Mouse (Mus musculus) kidney, postnatal 25 days (tissue): ENCODE data around the gene Ankar.

Experiments
- DNase-seq, 2 experiments: peaks; one replicate each; pipeline ENCODE4 v3.0.0; 2021; ENCODE audit warnings: mixed read lengths in 2 of 2

Ankar gene

DNA sequence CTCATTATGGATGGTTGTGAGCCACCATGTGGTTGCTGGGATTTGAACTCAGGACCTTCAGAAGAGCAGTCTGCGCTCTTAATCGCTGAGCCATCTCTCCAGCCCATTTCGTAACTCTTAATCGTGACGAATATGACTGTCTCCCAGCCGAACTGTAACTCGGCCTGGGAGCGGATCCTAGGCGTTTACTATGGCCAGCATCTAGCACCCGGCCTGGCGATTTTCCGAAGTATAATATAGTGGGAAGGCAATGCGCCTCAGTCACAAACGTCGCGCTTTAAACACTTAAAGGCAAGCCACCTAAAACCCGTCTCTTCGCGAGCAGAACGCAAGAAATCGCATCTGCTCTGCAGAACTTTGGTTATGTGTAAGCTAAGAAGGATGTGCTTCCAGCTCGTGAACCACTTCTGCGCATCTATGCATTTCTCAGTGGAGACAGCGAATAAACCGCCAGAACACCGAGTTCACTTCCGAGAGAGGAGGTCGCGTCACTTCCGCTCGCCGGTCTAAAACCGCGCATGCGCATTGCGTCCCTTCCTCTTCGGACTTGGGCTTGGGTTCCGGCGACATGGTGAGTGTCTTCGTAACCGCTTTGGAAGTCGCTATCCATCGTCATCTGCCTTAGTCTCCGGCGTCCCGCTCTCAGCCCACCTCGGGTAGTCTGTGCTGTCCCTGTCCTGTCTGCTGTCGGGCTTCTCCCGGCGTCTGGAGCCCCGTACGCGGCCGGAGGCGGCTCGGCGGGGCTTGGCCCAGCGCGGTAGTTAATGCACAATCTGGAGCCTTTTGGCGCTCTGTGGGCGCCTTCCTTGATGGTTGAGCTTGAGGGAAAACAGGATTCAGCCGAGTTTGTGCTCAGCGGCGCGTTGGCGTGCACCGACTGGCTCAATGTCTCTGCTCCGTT is 10.6 kb upstream of the Ankar start, which contains the start of gene Rpl37a:
Gene Rpl37a, plus strand, starts transcription at position 538 of the 901 bp plus-strand sequence.
- peak; percentile 97 for DNase-seq

DNA sequence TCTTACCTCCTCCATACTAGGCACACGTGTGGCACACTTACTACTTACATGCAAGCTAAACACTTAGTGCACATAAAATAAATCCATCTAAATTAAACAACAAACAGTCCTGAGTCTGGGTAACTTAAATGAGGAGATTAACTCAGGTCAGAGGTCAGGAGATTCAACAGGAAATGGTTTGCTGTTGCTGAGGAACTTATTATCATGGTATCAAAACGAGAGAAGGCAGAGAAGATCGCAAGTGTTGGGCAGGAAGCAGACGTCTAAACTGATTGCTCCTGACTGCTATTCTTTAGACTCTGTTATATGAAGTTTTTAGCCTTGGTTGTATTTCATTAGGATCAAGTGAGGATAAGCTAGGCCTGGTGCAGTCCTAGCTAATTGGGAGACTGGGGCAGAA is 7.1 kb upstream of the Ankar start:
- no peak for DNase-seq

DNA sequence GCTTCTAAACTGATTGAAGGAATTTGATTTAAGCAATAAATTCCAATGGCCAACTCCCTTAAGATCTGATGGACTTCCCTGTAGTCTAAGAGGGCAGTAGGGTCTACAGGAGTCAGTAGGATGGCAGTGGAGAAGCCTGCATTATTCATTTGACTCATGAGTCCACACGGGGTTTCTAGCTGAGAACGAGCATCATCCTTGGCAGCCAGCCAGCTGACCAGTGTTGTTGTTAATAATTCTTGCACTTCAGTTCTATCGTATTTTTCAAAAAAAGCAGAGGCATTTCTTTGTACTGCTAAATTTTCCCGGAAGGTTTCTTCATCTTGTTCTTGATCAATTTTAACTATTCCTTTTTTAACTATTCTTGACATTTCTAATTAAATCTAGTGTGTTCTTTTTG is 1.7 kb downstream of the Ankar start:
- peak; percentile 38 to 65 for DNase-seq

DNA sequence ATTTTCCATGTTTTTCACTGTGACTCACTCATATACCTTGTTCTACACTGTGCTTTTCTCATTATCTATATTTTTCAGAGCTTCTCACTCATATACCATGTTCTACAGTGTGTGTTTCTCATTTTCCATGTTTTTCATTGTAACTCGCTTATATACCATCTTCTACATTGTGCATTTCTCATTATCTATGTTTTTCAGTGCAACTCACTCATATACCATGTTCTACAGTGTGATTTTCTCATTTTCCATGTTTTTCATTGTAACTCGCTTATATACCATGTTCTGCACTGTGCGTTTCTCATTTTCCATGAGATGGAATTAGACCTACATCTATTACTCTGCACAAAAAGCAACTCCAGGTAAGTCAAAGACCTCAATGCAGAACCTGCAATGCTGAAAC is 4.1 kb downstream of the Ankar start:
- DNase-seq: no peak

DNA sequence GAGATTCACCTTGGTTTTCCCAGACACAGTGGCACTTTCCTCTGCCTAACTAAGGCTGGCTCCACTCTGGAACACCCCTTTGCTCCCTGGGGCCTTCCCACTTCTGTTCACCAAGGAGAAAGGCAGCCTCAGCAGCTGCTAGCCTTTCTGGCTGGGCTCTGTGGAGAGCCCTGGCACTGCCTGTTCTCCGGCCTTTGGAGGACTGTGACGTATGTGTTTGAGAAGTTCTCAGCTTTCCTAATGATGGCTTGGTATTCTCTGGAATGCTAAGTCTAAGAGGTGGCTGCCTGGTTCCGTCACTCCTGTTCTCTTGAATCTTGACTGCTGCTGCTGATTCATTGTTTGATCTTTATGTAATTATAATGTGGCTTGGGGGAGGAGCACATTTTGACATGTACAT is 27.3 kb downstream of the Ankar start:
- no peak for DNase-seq

DNA sequence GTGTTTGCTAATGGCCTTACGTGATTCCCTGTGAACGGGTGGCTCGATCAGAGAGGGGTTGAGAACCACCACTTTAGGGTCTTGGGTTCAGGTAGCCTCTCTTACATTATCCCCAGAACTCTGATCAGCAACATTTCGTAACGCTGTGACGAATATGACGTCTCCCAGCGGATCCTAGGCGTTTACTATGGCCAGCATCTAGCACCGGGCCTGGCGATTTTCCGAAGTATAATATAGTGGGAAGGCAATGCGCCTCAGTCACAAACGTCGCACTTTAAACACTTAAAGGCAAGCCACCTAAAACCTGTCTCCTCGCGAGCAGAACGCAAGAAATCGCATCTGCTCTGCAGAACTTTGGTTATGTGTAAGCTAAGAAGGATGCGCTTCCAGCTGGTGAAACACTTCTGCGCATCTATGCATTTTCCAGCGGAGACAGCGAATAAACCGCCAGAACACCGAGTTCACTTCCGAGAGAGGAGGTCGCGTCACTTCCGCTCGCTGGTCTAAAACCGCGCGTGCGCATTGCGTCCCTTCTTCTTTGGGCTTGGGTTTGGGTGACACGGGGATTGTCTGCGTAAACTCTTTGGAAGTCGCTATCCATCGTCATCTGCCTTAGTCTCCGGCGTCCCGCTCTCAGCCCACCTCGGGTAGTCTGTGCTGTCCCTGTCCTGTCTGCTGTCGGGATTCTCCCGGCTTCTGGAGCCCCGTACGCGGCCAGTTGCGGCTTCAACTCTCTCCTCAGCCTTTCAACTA is 59.5 kb downstream of the Ankar start:
- peak; percentile 56 to 57 for DNase-seq

DNA sequence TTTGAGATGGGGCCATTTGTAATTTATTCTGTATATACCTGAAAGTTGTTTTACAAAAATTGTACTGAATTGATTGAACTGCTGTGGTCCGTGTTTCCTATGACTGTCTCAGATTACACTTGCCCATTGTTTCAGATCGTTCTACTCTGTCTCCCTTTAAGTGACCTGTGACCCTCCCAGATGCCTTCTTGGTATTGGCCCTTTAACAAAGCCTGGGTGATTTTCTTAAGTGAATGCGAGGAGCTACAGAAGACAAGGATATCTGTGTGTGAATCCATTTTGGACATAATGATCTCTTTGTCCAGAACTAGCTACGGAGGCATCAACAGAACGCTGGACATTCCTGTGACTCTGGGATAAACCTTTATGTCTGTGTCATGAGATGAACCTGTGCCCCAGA is 65.2 kb downstream of the Ankar start:
- DNase-seq: no peak

DNA sequence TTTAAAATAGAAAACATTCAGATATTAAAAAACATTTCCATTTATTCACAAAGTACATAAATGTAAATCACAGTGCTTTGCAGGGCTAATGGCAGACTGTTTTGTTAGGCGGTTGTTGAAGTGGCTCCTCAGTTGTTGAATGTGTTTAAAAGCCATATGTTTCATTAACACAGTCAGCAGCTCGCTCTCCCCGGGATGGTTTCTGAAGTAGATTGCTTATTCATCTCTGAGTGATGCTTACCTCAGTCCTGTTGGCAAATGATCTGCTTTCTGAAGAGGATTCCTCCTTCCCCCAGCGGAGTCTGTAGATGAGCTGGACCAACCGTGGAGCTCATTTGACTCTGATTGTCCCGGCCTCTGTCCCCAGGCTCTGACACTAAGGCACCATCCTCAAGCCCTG is 88.2 kb downstream of the Ankar start:
- no peak for DNase-seq

DNA sequence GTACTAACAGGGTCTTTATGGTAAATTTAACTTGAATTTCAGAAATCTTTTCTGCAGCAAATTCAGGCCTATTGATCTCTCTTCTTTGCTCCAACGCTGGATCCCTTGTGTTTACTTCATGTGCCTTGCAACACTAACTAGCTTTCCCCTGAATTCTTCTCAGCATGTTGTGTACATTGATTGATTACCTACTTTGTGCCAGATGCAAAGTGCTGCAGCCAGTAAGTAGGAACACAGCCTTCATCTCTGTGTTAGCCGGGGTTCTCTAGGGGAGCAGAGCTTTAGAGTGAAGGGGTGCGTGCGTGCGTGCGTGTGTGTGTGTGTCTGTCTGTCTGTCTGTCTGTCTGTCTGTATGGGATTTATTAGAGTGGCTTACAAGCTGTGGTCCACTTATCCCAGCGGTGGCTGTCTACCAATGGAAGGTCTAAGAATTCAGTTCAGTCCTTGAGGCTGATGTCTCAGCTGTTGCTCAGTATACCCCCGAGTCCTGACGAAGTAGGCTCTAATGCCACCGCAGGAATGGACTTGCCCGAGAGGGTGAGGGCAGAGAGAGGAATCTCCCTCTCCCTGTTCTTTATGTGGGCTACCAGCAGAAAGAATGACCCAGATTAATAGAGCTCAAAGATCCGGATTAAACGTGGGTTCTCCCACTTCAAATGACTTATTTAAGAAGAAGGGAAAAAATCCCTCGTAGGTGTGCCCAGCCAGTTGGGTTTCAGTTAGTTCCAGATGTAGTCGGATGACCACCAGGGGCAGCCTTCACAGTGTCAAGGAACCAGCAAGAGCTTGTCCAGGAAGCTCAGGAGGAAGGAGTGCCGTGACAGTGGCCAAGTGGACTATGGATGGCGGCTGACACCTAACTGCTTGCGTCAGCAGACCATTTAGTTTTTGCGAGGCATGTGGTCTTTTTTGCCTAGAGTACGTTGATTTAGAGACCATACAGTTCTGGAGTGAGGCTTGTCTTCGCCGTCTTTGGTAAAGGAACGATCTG is 90.2 kb downstream of the Ankar start:
- DNase-seq: peak; percentile 56 to 71

DNA sequence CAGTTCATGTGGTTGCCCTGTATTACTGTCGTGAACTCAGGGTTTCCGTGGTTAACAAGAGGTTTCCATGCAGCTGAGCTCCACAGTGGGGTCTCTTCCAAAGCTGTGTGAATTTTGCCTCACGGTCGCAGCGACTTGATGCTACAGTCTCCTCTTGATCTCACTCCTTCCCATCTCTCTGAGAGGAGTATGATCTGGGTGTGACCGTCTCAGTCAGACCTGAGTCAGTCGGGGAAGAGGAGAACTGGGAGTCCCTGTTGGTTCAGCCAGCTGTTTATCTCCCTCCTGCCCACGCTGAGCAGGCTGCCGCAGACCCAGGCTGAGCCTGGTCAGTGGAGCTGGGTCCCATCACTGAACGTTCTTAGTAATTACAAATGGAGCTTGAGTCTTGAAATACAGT is 91.2 kb downstream of the Ankar start:
- no peak for DNase-seq

DNA sequence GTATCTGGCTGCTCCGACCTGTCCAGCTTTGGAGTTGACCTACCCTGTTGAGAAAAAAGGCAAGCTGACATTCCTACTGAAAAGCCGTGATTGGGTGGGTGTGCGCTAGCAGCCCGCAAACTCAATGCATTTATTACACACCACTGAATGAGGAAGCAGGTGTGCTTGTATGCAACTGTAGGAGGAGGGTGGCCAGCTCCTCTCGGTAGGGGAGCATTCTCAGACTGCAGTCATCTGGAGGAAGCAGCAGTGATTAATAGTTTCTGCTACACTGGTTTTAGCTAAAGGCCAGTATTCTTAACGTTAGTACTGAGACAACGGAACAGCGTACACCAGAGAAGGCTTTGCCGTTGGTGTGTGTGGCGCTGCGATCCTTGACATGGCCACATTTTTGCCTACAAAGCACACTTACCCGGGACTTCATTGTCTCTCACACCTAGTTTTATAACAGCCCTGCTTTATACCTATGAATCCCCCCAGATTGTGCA is 94.1 kb downstream of the Ankar start:
- no peak for DNase-seq

DNA sequence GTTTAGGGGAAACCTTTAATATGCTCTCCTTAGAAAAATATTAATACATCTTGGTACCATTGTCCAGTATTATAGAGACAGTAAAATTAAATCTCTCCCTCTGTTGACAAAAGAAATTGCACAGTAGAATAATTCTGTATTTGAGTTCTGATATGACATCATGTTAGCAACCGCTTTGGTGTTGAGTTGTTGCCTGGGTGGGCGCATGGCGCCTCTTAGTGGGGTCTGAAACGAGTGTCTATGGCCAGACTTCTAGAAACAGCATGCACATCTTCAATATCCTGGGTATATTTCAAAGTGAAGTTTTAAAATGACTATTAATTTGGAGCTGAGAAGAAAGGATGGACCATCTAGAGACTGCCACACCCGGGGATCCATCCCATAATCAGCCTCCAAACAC is 97.6 kb downstream of the Ankar start:
- DNase-seq: no peak

DNA sequence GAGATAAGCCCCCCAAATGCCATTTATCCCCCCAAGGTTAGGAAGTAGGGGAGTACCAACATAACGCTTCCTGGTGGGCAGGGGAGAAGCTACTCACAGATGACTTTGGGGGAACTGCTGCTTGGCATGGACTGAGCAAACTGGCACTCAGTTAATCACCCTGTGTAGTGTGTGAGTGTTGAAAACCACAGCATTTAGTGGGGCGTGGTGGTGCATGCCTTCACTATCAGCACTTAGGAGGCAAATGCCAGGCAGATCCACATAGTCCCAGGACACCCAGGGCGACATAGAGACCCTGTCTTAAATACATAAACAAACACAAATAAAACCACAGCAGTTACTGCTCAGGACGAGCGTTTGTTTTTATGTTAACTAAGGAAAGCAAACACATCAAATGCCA is 98.2 kb downstream of the Ankar start:
- DNase-seq: no peak

DNA sequence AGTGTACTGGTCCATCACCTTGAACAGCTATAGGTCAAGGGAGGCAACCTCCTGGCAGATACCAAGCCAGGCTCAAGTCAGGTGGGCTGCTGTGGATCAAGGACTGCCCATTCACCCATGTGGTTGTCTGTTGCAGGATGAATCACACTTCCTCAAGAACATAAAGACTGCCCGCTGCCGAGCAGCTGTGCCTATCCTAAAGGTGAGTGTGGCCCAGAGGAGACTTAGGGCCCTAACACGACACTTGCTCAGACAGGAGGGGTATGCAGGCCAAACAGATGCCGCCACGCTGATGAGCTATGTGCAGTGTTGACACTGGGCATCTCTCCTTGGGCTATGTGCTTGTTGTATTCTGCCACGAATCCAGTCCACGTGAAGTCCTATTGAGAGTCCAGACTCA is 99.1 kb downstream of the Ankar start:
- DNase-seq: no peak

DNA sequence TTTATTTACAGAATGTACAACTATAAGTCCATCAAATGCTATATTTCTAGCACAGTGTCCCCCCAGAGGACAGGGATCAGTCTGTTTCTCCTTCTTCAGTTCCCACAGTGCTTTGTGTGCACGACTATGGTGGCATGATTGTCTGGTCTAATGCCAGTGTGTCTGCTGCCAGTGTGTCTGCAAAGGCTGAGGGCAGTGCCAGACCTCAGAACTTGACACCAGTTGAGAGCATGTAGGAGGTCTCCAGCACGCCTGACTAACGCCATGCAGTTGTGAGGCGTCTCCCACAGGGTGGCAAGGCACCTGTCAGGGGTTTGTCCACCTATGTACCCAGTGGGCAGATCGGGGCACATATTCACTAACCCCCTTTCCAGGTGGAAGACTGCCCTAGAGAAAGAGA is 99.6 kb downstream of the Ankar start:
- no peak for DNase-seq

DNA sequence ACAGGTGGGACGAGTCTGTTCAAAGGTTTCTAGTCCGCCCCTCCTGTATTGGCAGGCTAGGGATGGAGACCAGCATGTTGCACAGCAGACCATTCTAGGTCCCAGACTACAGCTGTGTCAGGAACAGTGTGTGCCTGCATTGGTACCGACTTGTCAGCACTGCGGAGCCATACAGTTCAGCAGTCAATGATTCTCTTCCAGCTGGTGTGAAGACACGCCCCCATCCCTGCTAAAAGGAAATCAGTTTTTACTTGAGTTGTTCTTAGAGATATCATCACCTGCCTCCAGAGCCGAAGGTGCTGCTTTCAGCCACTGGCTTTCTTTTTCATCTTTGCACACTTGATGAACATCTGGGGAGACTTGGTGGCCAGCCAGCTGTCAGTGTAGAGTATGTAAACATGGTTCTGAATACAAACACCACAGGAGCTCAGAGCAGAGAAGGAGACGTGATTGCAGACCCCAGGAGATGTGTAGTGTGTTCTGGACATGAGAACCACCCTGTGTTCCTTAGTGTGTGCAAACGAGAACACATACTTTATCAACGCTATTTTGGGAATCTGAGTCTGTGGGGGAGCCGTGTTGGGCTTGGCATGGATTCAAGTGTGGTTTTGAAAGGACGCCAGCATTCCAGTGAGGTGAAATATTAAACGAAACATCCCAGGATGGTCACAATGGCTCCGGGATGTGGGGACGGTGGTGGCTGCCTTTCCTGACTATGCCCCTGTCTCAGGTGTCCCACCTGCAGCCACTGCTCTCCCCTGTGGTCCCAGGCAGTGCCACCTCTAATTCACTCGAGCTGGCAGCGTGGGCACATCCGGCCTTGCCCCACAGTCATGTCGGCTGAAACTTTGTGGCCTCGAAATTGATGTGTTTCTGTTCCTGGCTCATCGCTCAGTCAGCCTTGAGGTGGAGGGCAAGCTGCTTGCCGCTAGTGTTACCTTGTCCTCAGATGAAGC is 101.0 kb downstream of the Ankar start:
- DNase-seq: peak; percentile 70 to 85

DNA sequence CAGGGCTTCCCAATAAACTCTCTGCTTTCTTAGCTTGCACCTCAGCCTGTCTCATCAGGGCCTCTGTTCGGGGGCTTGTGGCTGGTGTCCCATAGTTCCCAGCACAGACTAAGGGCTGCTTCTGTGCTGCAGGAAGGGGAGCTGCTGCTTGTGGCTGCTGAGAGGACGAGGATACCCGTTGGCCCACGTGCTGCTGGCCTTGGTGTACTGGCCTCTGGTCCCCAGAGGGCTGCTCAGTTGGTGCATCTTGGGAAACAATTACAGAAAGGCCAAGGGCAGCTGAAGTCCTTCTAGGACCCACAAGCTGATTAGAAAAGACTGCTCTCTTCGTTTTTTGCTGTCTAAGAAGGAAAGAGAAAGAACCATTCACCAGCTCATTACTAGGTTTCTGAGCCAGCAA is 104.1 kb downstream of the Ankar start:
- DNase-seq: no peak

DNA sequence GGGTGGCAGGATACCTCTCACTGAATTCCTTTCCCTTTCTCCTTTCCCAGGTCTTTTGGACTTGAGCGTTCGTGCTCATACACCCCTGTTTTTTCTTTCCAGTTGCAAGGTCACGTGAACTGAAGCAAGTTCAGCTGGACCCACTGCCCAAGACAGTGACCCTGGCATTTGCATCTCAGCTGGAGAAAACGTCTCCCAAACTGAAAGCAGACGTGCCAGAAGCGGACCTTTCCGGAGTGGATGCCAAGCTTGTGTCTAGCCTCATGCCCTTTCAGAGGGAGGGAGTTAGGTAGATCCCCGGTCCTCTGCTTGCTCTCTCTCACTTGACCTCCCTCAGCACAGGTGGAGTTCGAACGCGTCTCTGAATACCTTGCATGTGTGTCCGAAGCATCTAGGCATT is 104.7 kb downstream of the Ankar start:
- DNase-seq: no peak

DNA sequence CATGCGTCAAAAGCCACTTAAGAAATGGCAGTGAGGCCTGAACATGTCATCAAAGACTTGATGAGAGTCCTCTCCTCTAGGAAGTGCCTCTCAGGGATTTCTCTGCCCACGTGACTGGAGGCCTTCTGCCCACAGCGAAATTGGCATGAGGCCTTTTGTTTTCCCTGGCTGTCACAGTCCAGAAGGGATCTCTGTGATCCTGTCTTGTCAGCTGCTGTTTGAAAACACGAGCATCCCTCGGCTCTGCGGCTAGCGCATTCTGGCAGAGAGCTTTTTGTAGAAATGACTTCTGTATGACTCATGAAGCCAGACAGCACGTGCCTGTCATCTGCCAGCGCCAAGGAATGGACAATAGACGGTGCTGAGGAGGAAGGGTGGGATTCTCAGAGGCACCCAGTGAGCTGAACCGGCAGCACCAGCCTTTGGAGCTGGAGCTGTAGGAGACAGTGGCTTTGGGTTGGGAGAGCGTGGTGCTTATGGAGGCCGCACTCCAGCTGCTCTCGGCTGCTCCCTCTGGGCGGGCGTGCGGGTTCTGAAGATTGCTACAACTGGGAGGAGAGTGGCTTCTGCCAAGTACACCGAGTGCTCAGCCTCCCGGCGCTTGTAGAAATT is 106.9 kb downstream of the Ankar start:
- peak; percentile 58 to 81 for DNase-seq
